Mouse (Mus musculus) gastrocnemius, adult 18-20 months (tissue): ENCODE data around the gene Gm14124. TPM values are rescaled to one million over a fixed set of nuclear protein-coding genes. Genes with fewer than 3 reads are reported as not detected.
"Not testable (repeated sequence)": the region's sequence is repeated elsewhere in the genome, so short reads cannot be mapped to it uniquely, and the experiment has no call there.

Source experiments
- DNase-seq: peaks from one replicate; pipeline ENCODE4 v3.0.0; 2021; ENCODE audit warnings: low spot score
- long read RNA-seq, 2 experiments: library from polyadenylated mRNA; stranded (forward); transcript quantifications; one replicate each; pipeline ENCODE4 v2.0.0; 2021
- total RNA-seq, 2 experiments: library from RNA; stranded (reverse); gene quantifications; 2 replicates each; pipeline ENCODE4 v1.2.3; 2021

The Gm14124 gene
- not detected for total RNA-seq
- long read RNA-seq, experiment 1, result 0 reads
- long read RNA-seq, experiment 2, result 0 reads

GRCm38 (mm10) chr2:150257291-150257690 lies at the start of gene Gm14124:
Gene Gm14124, plus strand, starts transcription at chr2:150257517.
- DNase-seq, result not testable (repeated sequence)

- DNase-seq, result peak; percentile 78
Measured at GRCm38 (mm10) chr2:150217600-150218362, 39.5 kb upstream of the Gm14124 start, which contains the start of gene Zfp937. Gene Zfp937, plus strand, starts transcription at chr2:150218073.

GRCm38 (mm10) chr2:150218363-150218725 lies 39.0 kb upstream of the Gm14124 start:
- not testable (repeated sequence) for DNase-seq

- DNase-seq, result not testable (repeated sequence)
Measured at GRCm38 (mm10) chr2:150223263-150223662, 34.1 kb upstream of the Gm14124 start.

GRCm38 (mm10) chr2:150243211-150243610 lies 14.1 kb upstream of the Gm14124 start:
- DNase-seq, result no peak

- not testable (repeated sequence) for DNase-seq
Measured at GRCm38 (mm10) chr2:150255491-150255890, 1.8 kb upstream of the Gm14124 start, which contains the start of gene Gm21994. Gene Gm21994, minus strand, starts transcription at chr2:150255591.

- DNase-seq, result not testable (repeated sequence)
Measured at GRCm38 (mm10) chr2:150256861-150257260, 456 bp upstream of the Gm14124 start.

- DNase-seq, result no peak
Measured at GRCm38 (mm10) chr2:150293669-150294068, 36.4 kb downstream of the Gm14124 start.

- DNase-seq, result no peak
Measured at GRCm38 (mm10) chr2:150299096-150299495, 41.8 kb downstream of the Gm14124 start.

GRCm38 (mm10) chr2:150307183-150307773 lies 50.0 kb downstream of the Gm14124 start:
- no peak for DNase-seq

- DNase-seq, result peak; percentile 94
Measured at GRCm38 (mm10) chr2:150310952-150311884, 53.9 kb downstream of the Gm14124 start.

GRCm38 (mm10) chr2:150316140-150316539 lies 58.8 kb downstream of the Gm14124 start:
- DNase-seq, result no peak

GRCm38 (mm10) chr2:150318973-150319372 lies 61.7 kb downstream of the Gm14124 start:
- no peak for DNase-seq

Other genes with a start within 250 kb of the Gm14124 start
- gene Zfp120, start 120.8 kb upstream of the Gm14124 start, total RNA-seq, result 1 to 10 TPM; 5.9 to 6.6 TPM
- not detected for gene Gm10770, start 77.8 kb upstream of the Gm14124 start, total RNA-seq
- not detected for gene Gm14139, start 75.8 kb upstream of the Gm14124 start, total RNA-seq
- 1 to 10 TPM; 1.5 to 2.1 TPM for gene Zfp937, start 39.4 kb upstream of the Gm14124 start, total RNA-seq
- gene Gm21994, start 1.9 kb upstream of the Gm14124 start, total RNA-seq, result 1 to 10 TPM; 1.9 to 2.4 TPM
- 1 to 10 TPM in 1 of 2 experiments, not detected in 1; 2.1 TPM for gene Gm10130, start 66.2 kb downstream of the Gm14124 start, total RNA-seq
- gene 3300002I08Rik, start 105.2 kb downstream of the Gm14124 start, total RNA-seq, result under 1 TPM; 0.55 to 0.95 TPM
- gene Zfp442, start 194.0 kb downstream of the Gm14124 start, total RNA-seq, result 1 to 10 TPM; 1.6 to 2.1 TPM
- not detected for gene Zfp345, start 227.6 kb downstream of the Gm14124 start, total RNA-seq